Mouse (Mus musculus) spleen, postnatal 10 days (tissue): ENCODE results near the gene Ism2.

ENCODE experiments used
- DNase-seq, 2 experiments: peaks; one replicate each; pipeline ENCODE4 v3.0.0; 2021 to 2022; ENCODE audit warnings: low spot score in 2 of 2

Ism2 gene

GRCm38 (mm10) chr12:87230379-87230895 is 69.1 kb downstream of the Ism2 start:
- DNase-seq = no peak

GRCm38 (mm10) chr12:87229633-87230032 is 69.9 kb downstream of the Ism2 start:
- DNase-seq = no peak
